Mouse (Mus musculus) heart, embryonic 11.5 days (tissue): Measurements from ENCODE around the gene Icmt. TPM values are rescaled to one million over a fixed set of nuclear protein-coding genes. Genes with fewer than 3 reads are reported as not detected.
A peak's percentile ranks its signal among the peaks of the same experiment; 100 is the strongest.

Experiments
- ATAC-seq: fragments of 200-750 bp; cut with Nextera tagmentation; replicated peaks from 2 replicates; pipeline ENCODE4 v1.8.0; 2017; ENCODE audit warnings: moderate library complexity; ENCODE audit not compliant: insufficient number of reproducible peaks, low FRiP score, low TSS enrichment
- H3K27ac ChIP-seq: fragments of 300-500 bp; sonication (generic); 2 replicates; pipeline ENCODE4 v1.5.1; 2014; ENCODE audit warnings: mild to moderate bottlenecking, low read depth, low read length
- H3K27me3 ChIP-seq: fragments of 300-500 bp; sonication (generic); 2 replicates; pipeline ENCODE4 v1.6.1; 2014; ENCODE audit warnings: mild to moderate bottlenecking, low read length, mixed read lengths; ENCODE audit not compliant: control insufficient read depth, insufficient read depth
- H3K36me3 ChIP-seq: fragments of 300-500 bp; sonication (generic); 2 replicates; pipeline ENCODE4 v1.6.1; 2014; ENCODE audit warnings: mild to moderate bottlenecking, low read length, moderate library complexity, mixed read lengths; ENCODE audit not compliant: control insufficient read depth, insufficient read depth
- H3K4me1 ChIP-seq: fragments of 300-500 bp; sonication (generic); 2 replicates; pipeline ENCODE4 v1.6.1; 2014; ENCODE audit warnings: low read length; ENCODE audit not compliant: control insufficient read depth, insufficient read depth
- H3K4me2 ChIP-seq: fragments of 300-500 bp; sonication (generic); 2 replicates; pipeline ENCODE4 v1.6.1; 2014; ENCODE audit warnings: mild to moderate bottlenecking, moderate library complexity
- H3K4me3 ChIP-seq: fragments of 300-500 bp; sonication (generic); 2 replicates; pipeline ENCODE4 v1.5.1; 2014; ENCODE audit warnings: low read depth, low read length
- H3K9ac ChIP-seq: fragments of 300-500 bp; sonication (generic); 2 replicates; pipeline ENCODE4 v1.6.1; 2014; ENCODE audit warnings: mild to moderate bottlenecking, low read depth, low read length, moderate library complexity
- H3K9me3 ChIP-seq: fragments of 300-500 bp; sonication (generic); replicated peaks from 2 replicates; pipeline ENCODE4 v1.6.1; 2016; ENCODE audit warnings: low read length; ENCODE audit not compliant: control insufficient read depth
- WGBS: fragments of 180-500 bp; shearing (Covaris S2); extraction: QIAGEN DNeasy Blood & Tissue Kit; methylation state at CpG from one replicate; pipeline ENCODE4 v1.1.7; 2014; ENCODE audit not compliant: insufficient replicate concordance; 5-methylcytosine and 5-hydroxymethylcytosine counted together
- polyA plus RNA-seq: library from polyadenylated mRNA; unstranded; fragments of >200 nt; fragmentation: Nextera tagmentation; extraction: Ambion mirVana; gene quantifications from 2 replicates; pipeline ENCODE4 v1.2.1, GENCODE M21; 2014

Icmt gene
- polyA plus RNA-seq, 1 experiment from 2014 or later: 15.9 TPM

- Histone ChIP-seq H3K27me3 (peaks cover 14% of the 10 kb centered on the region), H3K27ac (peak overlapping the region; percentile 84; the same call in 1 of the 2 replicates)
- 70% methylated on average over 7 of the region's 7 CpGs for WGBS
Observed at GRCm38 (mm10) chr4:152272006-152272405, 25.0 kb upstream of the Icmt start.

DNA sequence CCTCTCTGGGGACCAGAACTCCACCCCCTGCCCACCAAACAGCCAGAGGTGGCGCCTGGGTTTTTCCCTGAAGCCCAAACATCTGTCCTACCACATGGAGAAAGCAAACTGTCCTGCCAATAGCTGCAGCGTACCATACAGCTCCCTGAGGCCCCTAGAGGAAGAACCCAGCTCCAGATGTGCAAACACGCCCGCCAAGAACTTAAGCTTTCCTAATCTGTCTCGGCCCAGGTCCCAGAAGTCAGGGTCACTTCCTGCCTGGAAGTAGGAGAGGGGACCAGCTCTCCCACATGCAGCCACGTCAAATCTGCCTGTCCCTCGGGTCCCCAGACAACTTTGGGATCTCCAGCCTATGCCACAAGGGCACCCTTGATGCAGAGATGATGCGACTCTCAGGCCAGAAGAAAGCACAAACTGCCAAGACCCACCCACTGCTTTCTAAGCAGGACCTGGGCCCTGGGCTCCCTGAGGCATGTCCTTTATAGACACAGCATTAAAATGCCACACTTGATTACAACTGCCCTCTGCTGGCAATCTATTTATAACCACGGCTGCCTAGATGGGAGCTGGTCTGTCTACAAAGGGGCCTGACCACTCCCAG, 24.5 kb upstream of the Icmt start:
- H3K27me3 ChIP-seq: peaks cover 14% of the 10 kb centered on the region
- WGBS: 24% methylated on average over 9 of the region's 9 CpGs
- 0 out of 2 replicates have a peak overlapping the region, but pooled peaks have one; percentile 18 for H3K9ac ChIP-seq
- H3K4me1 ChIP-seq: peaks cover 37% of the 10 kb centered on the region
- H3K9me3 ChIP-seq: no peaks in the 10 kb centered on the region
- no peaks in the 10 kb centered on the region for H3K36me3 ChIP-seq
- peak overlapping the region; percentile 84 for H3K27ac ChIP-seq
- no peak overlapping the region for H3K4me2 ChIP-seq
- no peak for ATAC-seq
- H3K4me3 ChIP-seq: no peak overlapping the region

More at GRCm38 (mm10) chr4:152272006-152272405, 25.0 kb upstream of the Icmt start:
- peaks cover 37% of the 10 kb centered on the region for H3K4me1 ChIP-seq
- H3K4me2 ChIP-seq: no peak overlapping the region
- no peaks in the 10 kb centered on the region for H3K9me3 ChIP-seq
- H3K9ac ChIP-seq: 0 out of 2 replicates have a peak overlapping the region, but pooled peaks have one; percentile 18
- no peak overlapping the region for H3K4me3 ChIP-seq
- H3K36me3 ChIP-seq: no peaks in the 10 kb centered on the region
- no peak for ATAC-seq

DNA sequence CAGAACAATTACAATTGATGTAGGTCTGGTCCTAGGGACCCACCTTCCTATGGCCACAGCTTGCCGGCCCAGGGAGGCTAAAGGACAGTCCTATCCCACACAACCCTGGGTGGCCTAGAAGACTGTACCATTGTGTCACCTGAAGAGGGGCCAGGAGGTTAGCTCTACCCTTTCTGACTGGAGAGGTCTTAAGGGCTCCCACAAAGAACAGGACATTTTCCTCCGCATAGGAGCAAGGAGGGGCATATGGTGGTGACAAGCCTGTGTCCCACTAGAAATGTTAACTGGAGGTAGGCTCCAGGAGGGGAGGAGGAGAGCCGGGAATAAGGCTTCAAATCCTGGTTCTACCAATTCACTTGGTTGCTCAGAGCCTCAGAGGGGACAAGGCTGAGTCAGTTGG, 23.8 kb upstream of the Icmt start:
- Histone ChIP-seq H3K9me3 (no peaks in the 10 kb centered on the region), H3K27me3 (peaks cover 14% of the 10 kb centered on the region), H3K4me3 (no peak overlapping the region; the same call in 1 of the 2 replicates), H3K4me1 (peaks cover 37% of the 10 kb centered on the region), H3K4me2 (peak overlapping the region; percentile 95), H3K9ac (no peak overlapping the region), H3K27ac (peak overlapping the region; percentile 84), H3K36me3 (no peaks in the 10 kb centered on the region)
- 29% methylated on average over 3 of the region's 3 CpGs for WGBS
- no peak for ATAC-seq

GRCm38 (mm10) chr4:152273621-152274236, 23.3 kb upstream of the Icmt start, which contains the start of gene Gpr153:
Gene Gpr153 (plus strand): TSS chr4:152274232.
- no peaks in the 10 kb centered on the region for H3K36me3 ChIP-seq
- H3K27me3 ChIP-seq: peaks cover 14% of the 10 kb centered on the region
- under 1% methylated on average over 28 of the region's 48 CpGs for WGBS
- peaks cover 37% of the 10 kb centered on the region for H3K4me1 ChIP-seq
- H3K4me2 ChIP-seq: peak within 1 kb of the TSS; percentile 95
- H3K9me3 ChIP-seq: no peaks in the 10 kb centered on the region
- peak; percentile 53 for ATAC-seq
- H3K27ac ChIP-seq: peak within 1 kb of the TSS; percentile 84
- peak within 1 kb of the TSS; percentile 85 for H3K9ac ChIP-seq
- peak within 1 kb of the TSS; percentile 63 for H3K4me3 ChIP-seq

- peak overlapping the region; percentile 85 for H3K9ac ChIP-seq
- no peak for ATAC-seq
- H3K27ac ChIP-seq: 0 out of 2 replicates have a peak overlapping the region, but pooled peaks have one; percentile 84
- H3K9me3 ChIP-seq: no peaks in the 10 kb centered on the region
- H3K4me1 ChIP-seq: peaks cover 34% of the 10 kb centered on the region
- H3K4me2 ChIP-seq: peak overlapping the region; percentile 95
- H3K4me3 ChIP-seq: peak overlapping the region; percentile 63
- no peaks in the 10 kb centered on the region for H3K36me3 ChIP-seq
- 2% methylated on average over 20 of the region's 20 CpGs for WGBS
- H3K27me3 ChIP-seq: peaks cover 17% of the 10 kb centered on the region
Observed at GRCm38 (mm10) chr4:152274681-152275131, 22.3 kb upstream of the Icmt start.

- no peaks in the 10 kb centered on the region for H3K9me3 ChIP-seq
- H3K27ac ChIP-seq: no peak overlapping the region
- peaks cover 33% of the 10 kb centered on the region for H3K4me1 ChIP-seq
- H3K36me3 ChIP-seq: no peaks in the 10 kb centered on the region
- H3K4me3 ChIP-seq: no peak overlapping the region
- WGBS: 45% methylated on average over 10 of the region's 10 CpGs
- no peak for ATAC-seq
- no peak overlapping the region for H3K4me2 ChIP-seq
- peaks cover 37% of the 10 kb centered on the region for H3K27me3 ChIP-seq
- H3K9ac ChIP-seq: no peak overlapping the region
Observed at GRCm38 (mm10) chr4:152276389-152277347, 20.4 kb upstream of the Icmt start.

DNA sequence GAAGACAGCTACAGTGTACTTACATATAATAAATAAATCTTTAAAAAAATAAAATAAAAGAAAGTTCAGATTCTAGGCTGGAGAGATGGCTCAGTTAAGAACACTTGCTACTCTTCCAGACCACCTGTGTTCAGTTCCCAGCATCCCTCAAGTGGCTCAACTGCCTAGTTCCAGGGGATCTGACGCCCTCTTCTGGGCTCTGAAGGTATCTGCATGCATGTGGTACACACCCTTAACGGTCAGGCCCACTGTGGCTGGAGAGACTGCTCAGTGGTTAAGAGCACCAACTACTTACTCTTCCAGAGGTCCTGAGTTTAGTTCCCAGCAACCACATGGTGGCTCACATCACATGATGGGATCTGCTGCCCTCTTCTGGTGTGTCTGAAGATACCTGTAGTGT, 19.1 kb upstream of the Icmt start:
- no peaks in the 10 kb centered on the region for H3K9me3 ChIP-seq
- WGBS: 71% methylated on average over 2 of the region's 2 CpGs
- H3K4me2 ChIP-seq: no peak overlapping the region
- no peak overlapping the region for H3K9ac ChIP-seq
- H3K4me3 ChIP-seq: no peak overlapping the region
- no peak for ATAC-seq
- H3K4me1 ChIP-seq: peaks cover 24% of the 10 kb centered on the region
- H3K36me3 ChIP-seq: no peaks in the 10 kb centered on the region
- no peak overlapping the region for H3K27ac ChIP-seq
- peaks cover 49% of the 10 kb centered on the region for H3K27me3 ChIP-seq

DNA sequence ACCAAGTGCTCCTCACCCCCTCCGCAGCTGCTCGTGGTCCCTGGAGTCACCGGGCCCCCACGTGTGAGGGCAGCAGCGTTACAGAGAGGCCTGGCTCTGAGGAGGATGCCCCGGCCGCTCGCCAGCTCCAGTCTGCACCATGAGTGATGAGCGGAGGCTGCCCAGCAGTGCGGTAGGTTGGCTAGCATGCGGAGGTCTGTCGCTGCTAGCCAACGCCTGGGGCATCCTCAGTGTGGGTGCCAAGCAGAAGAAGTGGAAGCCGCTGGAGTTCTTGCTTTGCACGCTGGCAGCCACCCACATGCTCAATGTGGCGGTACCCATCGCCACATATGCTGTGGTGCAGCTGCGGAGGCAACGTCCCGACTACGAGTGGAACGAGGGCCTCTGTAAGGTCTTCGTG, 18.0 kb upstream of the Icmt start:
- WGBS: 85% methylated on average over 23 of the region's 23 CpGs
- Histone ChIP-seq H3K9ac (no peak overlapping the region), H3K4me1 (peaks cover 19% of the 10 kb centered on the region), H3K9me3 (no peaks in the 10 kb centered on the region), H3K36me3 (no peaks in the 10 kb centered on the region), H3K27ac (no peak overlapping the region), H3K4me2 (no peak overlapping the region), H3K27me3 (peaks cover 60% of the 10 kb centered on the region), H3K4me3 (no peak overlapping the region)
- ATAC-seq: no peak
